Comparison of ENCODE assay signal across 8 mouse cellular contexts in genomic region chr1:183297886-183298489, GRCm38 (mm10). TPM values are rescaled to one million over a fixed set of nuclear protein-coding genes. Genes with fewer than 3 reads are reported as not detected.
A peak's percentile ranks its signal among the peaks of the same experiment; 100 is the strongest.
DNase-seq lines count a peak whose midpoint lies in the region; ATAC-seq and TF ChIP-seq lines count a peak whose summit lies in the region.

No protein-coding gene starts in this region.

- ATAC-seq in forebrain, embryonic 15.5 days (replicated peaks): no peak
- peak; percentile 21; the same call in 1 of the 2 replicates for ATAC-seq in lung, embryonic 16.5 days (ENCODE audit: low read depth)

- no peaks in the 10 kb centered on the region for H3K27me3 ChIP-seq in forebrain, embryonic 15.5 days
- no peaks in the 10 kb centered on the region for H3K27me3 ChIP-seq in lung, embryonic 16.5 days (ENCODE audit: control insufficient read depth, insufficient read depth, low read depth, low read length)

- peak overlapping the region; percentile 49 for H3K4me2 ChIP-seq in forebrain, embryonic 15.5 days (replicated peaks)
- peak overlapping the region; percentile 54 for H3K4me2 ChIP-seq in lung, embryonic 16.5 days (ENCODE audit: low read depth, low read length)

- intact Hi-C loops in heart, postnatal 25 days (cut with DNase I): no loop called here

- under 1% methylated on average over 20 of the region's 20 CpGs for WGBS in forebrain, embryonic 15.5 days
- WGBS in lung, embryonic 16.5 days: under 1% methylated on average over 20 of the region's 20 CpGs

- H3K4me3 ChIP-seq in forebrain, embryonic 15.5 days: peak overlapping the region; percentile 49
- H3K4me3 ChIP-seq in layer of hippocampus, adult 2 months: peak overlapping the region; percentile 61
- peak overlapping the region; percentile 54 for H3K4me3 ChIP-seq in lung, embryonic 16.5 days (ENCODE audit: low read length)

- H3K4me1 ChIP-seq in forebrain, embryonic 15.5 days: no peaks in the 10 kb centered on the region
- H3K4me1 ChIP-seq in lung, embryonic 16.5 days (replicated peaks; ENCODE audit: control insufficient read depth, insufficient read depth, low read length): no peaks in the 10 kb centered on the region

- no peaks in the 10 kb centered on the region for H3K9me3 ChIP-seq in forebrain, embryonic 15.5 days
- no peaks in the 10 kb centered on the region for H3K9me3 ChIP-seq in lung, embryonic 16.5 days (ENCODE audit: control insufficient read depth, low read length)

- peak overlapping the region; percentile 24; the same call in 1 of the 2 replicates for H3K27ac ChIP-seq in forebrain, embryonic 15.5 days (replicated peaks)
- H3K27ac ChIP-seq in layer of hippocampus, adult 2 months: peak overlapping the region; percentile 89; the same call in 1 of the 2 replicates
- peak overlapping the region; percentile 24 for H3K27ac ChIP-seq in lung, embryonic 16.5 days (ENCODE audit: low read length)

- no peak for TF ChIP-seq CTCF in layer of hippocampus, adult 2 months (conservative IDR thresholded peaks at IDR 0.05)

- peaks cover 11% of the 10 kb centered on the region for H3K36me3 ChIP-seq in forebrain, embryonic 15.5 days
- 0 out of 2 replicates have a peak, but pooled peaks cover 2% of the 10 kb centered on the region for H3K36me3 ChIP-seq in lung, embryonic 16.5 days (ENCODE audit: control insufficient read depth, insufficient read depth, low read length)

- DNase-seq in CD4-positive, CD25-positive, alpha-beta regulatory T cell, adult 2 months (ENCODE audit: low read depth, low spot score): peak; percentile 74
- peak; percentile 33 to 43 for DNase-seq in adrenal gland, postnatal 36 days
- DNase-seq in heart, postnatal 25 days (ENCODE audit: low spot score): peak; percentile 36
- peak; percentile 10 to 21 for DNase-seq in layer of hippocampus, adult 2 months (ENCODE audit: low spot score in 2 of 2)
- peak; percentile 4 for DNase-seq in ovary, postnatal 10 days (ENCODE audit: low spot score)
- peak; percentile 19 to 23 for DNase-seq in thymus, postnatal 10 days (ENCODE audit: low spot score in 2 of 2)

- H3K9ac ChIP-seq in forebrain, embryonic 15.5 days (replicated peaks): peak overlapping the region; percentile 42
- H3K9ac ChIP-seq in lung, embryonic 16.5 days (ENCODE audit: low read length): peak overlapping the region; percentile 61

RNA-seq across cellular contexts. Expression of gene Brox, which starts 0.9 kb away (rescaled TPM):
- 10 to 100 TPM; 50.5 to 57.0 TPM for total RNA-seq in adrenal gland, postnatal 36 days (2021)
- polyA plus RNA-seq in forebrain, embryonic 15.5 days (2015; fragmentation: Nextera tagmentation; extraction: Ambion mirVana): 102 and 106 TPM in 2 replicates
- 10 to 100 TPM; 32.8 to 37.8 TPM for total RNA-seq in heart, postnatal 25 days (2021)
- 10 to 100 TPM; 48.6 to 61.8 TPM for total RNA-seq in layer of hippocampus, adult 2 months (2021)
- polyA plus RNA-seq in lung, embryonic 16.5 days (2015; fragmentation: Nextera tagmentation; extraction: Ambion mirVana): 44.2 and 44.9 TPM in 2 replicates

RNA-seq across cellular contexts. Expression of gene Aida, which starts 1.6 kb away (rescaled TPM):
- total RNA-seq in adrenal gland, postnatal 36 days (2021): 10 to 100 TPM; 51.3 to 53.4 TPM
- polyA plus RNA-seq in forebrain, embryonic 15.5 days (2015; fragmentation: Nextera tagmentation; extraction: Ambion mirVana): 54.0 and 55.5 TPM in 2 replicates
- 10 to 100 TPM; 23.4 to 32.9 TPM for total RNA-seq in heart, postnatal 25 days (2021)
- 10 to 100 TPM; 47.8 to 47.9 TPM for total RNA-seq in layer of hippocampus, adult 2 months (2021)
- polyA plus RNA-seq in lung, embryonic 16.5 days (2015; fragmentation: Nextera tagmentation; extraction: Ambion mirVana): 34.3 and 40.2 TPM in 2 replicates

Comparison
In these comparisons a context has a peak if more than half of its experiments do, and no peak if none do; other contexts are left out.
1. DNase-seq: peak in every context shown above with its lines; median percentile 74 in CD4-positive, CD25-positive, alpha-beta regulatory T cell, adult 2 months; 38 in adrenal gland, postnatal 36 days; 36 in heart, postnatal 25 days; 21 in thymus, postnatal 10 days; 16 in layer of hippocampus, adult 2 months; 4 in ovary, postnatal 10 days.
2. H3K27ac ChIP-seq: peak in every context shown above with its lines; median percentile 89 in layer of hippocampus, adult 2 months; 24 in forebrain, embryonic 15.5 days; 24 in lung, embryonic 16.5 days.